Mouse (Mus musculus) 3T3-L1 (cell line): Measurements from ENCODE around the gene Lmntd1.

Experiments used
- DNase-seq: peaks from one replicate; pipeline ENCODE4 v3.0.0-alpha.2; 2015; ENCODE audit warnings: low read depth, low spot score

The Lmntd1 gene

DNA sequence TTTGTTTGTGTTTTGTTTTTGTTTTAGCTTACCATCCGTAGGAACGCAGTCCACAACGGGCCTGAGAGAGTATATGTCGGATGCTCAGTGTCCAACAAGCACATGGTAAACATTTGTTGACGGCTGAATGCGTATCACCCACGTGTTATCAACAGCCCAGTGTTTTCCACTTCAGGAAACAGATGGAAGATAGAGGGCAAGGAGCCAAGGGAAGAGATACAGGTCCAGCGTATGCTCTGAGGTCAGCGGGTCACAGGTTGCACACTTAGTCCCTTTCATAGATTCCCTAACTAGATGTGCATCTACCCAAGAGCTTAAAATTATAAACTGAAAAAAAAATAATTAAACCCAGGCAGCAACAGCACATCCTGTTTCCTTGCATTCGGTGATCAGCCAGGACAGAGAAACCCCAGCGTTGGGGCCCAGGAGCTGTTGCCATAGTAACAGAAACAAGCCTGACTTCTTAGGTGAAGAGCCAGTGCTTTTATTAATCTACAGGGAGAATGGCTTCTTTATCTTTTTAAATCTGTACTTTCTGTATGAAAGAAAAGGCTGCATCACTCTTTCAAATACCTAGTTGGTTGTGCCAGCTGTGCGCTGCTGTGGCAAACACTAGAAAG, 128.0 kb downstream of the Lmntd1 start:
- no peak for DNase-seq

DNA sequence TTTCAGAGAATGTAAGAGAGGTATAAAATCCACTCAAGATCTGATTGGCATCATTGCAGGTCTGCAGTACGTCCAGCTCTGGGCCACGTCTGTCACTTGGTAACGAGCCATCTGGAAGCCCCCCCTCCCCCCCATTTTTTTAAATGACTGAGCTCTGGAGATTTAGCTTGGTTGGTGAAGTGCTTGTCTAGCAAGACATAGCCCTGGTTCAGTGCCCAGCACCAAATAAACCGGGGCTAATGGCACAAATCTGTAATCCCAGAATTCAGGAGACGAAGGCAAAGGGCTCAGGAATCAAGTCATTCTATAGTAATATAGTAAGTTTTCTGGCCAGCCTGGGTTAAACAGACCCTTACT, 130.8 kb downstream of the Lmntd1 start:
- no peak for DNase-seq

GRCm38 (mm10) chr6:145482656-145483317, 131.3 kb downstream of the Lmntd1 start:
- no peak for DNase-seq

GRCm38 (mm10) chr6:145481938-145482337, 132.2 kb downstream of the Lmntd1 start:
- DNase-seq: no peak

DNA sequence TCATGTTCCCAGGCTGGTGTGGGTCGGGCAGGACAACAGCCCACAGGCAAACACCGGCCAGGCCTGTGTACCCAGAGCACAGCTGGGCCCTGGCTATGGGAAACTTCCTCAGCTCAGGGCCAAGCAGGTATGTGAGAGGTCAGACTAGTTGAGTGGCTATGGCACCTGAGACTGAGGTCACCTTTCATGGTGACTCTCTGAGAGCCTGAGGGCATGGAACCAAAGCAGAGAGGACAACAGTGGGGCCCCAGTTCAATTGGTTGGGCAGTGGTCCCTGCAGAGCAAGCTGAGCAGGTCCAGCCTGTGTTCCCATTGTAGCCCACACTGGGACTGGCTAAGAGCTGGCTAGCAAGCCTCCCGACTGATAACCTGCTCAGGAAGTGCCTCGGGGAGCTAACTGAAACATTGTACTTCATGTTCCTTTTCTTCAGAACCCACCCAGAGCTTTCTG, 135.3 kb downstream of the Lmntd1 start:
- no peak for DNase-seq

DNA sequence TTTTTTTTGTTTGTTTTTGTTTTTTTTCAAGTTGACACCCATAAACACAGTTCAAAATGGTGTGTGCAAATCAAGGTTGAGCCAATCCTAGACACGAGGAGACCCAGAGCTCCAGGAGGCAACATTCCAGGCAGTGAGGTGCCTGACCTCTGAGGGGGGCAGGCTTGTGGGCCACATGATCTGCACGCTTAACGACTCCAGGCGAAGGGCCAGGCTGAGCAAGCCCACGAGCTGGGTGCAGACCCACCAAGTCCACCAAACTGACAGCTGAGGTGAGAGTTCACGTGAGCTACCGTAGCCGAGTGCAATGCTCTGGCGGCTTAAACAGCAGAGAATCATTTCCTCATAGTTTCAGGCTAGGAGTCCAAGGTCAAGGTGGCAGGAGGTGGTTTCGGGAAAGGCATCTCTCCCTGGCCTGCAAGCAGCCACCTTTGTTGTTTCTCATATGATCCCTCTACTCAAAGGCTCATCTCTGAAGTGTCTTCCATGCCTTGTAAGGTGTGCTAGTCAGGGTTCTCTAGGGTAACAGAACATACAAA, 136.7 kb downstream of the Lmntd1 start:
- no peak for DNase-seq

GRCm38 (mm10) chr6:145471638-145472247, 142.4 kb downstream of the Lmntd1 start:
- DNase-seq: no peak

GRCm38 (mm10) chr6:145469260-145469943, 144.7 kb downstream of the Lmntd1 start:
- no peak for DNase-seq

GRCm38 (mm10) chr6:145464027-145464426, 150.1 kb downstream of the Lmntd1 start:
- DNase-seq: no peak

DNA sequence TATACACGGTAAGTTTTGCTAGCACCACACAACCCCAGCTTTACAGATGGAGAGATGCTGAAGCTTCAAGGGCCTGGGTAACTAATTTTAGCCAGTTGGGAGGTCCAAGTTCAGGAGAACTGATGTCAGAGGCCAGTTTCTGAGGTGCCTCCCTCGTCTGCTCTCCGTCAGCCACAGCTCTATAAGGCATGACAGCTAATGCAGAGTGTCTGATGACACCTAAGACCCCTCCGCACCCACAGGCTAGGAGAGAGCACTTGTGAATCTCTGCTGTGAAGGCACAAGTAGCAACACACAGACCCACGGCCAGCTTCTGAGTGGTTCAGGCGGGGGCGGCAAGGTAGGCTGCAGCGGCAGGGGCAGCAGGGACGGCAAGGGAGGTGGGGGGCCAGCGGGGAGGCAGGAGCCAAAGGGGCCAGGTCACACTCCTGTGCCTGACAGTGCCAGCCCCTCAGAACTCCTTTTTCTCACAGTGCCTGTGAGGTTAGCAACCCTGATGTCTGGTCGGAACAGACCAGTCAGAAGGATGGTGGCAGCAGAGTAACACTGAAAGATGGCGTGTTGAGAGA, 151.4 kb downstream of the Lmntd1 start:
- DNase-seq: no peak

- DNase-seq: no peak
Observed at GRCm38 (mm10) chr6:145457066-145457465, 157.1 kb downstream of the Lmntd1 start.

DNA sequence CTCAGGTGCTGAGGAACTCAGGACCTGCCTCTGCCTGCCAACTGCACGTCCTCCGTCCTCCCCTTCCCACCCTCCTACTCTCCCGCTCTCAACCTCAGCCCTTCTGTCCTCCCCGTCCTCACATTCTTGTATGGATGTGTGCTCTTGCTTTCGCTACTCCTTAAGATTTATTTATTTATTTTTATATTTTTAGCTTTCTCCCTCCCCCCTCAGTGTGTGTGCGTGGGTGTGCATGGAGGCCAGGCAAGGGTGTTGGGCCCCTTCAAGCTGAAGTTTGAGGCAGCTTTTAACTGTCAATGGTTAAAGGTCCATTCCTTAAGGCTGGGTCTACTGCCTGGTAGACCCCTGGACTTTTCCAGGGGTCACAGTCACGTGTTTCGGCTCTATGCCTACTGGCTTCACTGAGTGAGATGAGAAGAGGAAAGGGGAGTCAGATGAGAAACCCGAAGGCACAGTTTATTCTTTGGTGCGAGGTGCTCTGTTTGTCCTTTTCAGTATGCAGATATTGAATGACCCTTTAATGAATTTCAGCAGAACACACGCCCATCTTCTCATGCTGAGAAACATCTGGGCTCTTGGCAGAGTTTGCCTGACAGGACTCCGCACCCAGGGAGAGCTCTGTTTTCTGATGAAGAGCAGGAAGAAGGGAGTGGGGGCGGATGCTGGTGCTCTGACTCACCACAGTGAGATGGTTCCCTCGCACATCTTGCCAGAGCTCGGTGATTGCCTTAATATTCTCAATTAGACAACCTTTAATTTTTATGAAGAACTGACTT, 163.3 kb downstream of the Lmntd1 start:
- DNase-seq: peak; percentile 70

GRCm38 (mm10) chr6:145448361-145448760, 165.8 kb downstream of the Lmntd1 start:
- DNase-seq: no peak

DNA sequence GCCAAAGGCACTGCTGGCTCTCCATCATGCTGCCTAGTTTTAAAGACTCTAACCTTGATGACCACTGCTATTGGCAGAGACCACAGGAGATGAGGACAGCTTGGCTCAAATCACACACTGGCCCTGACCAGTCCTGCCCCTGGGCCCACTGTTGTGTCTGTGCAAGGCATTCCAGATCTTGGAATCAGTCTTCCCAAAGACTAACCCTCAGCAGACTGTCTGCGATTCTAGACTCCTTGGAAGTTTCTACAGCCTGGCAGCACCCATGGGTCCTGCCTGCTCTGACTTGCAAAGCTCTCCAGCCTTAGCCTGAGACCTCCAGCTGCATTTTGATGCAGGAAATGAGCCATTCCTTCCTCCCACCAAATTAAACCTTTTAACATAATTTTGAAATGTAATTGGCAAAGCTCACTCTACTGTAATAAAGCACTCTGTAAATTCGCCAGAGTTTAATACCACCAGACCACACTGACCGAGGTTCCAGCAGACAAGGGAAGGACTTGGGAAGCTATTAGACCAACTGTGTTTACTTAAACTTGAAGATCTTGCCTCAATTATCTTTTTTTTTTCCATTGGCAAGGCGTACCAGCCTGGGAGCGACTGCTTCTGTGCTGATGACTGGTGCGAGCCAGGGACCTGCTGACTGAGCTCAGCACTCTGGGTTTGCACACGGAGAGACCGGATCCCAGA, 168.2 kb downstream of the Lmntd1 start:
- peak; percentile 75 for DNase-seq

DNA sequence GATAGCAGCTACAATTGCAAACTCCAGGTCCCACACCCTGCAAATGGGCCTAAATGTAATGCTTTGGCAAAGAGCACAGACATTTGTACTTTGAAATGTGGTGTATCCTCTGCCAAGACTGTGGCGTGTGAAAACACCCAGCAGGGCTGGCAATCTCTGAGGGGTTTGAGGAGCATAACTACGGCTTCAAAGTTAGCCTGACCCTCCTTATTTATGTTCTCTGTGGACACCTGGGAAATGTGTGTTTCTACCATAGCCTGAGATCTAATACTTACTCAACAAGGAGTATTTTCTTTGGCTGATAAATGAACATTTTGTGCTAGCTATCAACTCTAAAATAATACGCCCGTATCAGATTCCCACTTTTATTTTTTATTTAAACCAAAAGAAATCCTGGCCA, 168.7 kb downstream of the Lmntd1 start:
- DNase-seq: no peak

DNA sequence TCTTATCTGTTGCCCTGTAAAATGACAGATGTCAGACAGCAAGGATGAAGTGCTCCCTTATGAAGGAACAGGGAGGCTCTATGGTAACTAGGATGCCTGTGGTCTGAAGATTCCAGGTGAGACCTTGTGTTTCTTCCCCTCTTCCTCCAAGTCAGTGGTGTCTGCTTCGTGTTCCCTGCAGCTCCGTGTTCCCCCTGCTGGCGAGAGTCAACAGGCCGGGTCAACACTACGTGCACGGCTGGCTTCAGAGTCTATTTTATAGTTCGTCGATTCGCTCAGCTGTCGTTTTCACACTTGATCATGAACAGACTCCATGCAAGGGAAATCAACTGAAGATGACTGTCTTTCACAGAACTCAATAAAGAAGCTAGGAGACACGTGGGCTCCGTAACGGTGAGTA, 171.3 kb downstream of the Lmntd1 start:
- no peak for DNase-seq

GRCm38 (mm10) chr6:145441416-145442110, 172.6 kb downstream of the Lmntd1 start:
- DNase-seq: peak; percentile 68

DNA sequence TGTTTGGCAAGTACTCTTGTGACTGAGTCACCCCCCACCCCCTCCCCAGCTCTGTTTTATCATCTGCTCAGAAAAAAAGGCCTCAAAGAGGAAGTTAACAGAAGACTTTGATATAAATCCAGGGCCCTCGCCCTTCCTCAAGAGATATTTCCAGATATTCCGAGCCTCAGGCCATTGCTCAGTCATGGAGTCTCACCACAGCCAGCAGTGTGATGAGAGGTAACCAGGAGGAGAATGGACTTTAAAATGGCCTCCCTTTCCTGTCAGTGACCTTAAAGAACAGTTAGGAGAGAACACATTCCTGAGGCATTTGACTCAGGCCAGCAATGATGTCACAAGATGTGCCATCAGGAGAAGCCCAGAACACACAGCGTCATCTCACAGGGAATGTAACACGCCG, 175.3 kb downstream of the Lmntd1 start:
- DNase-seq: peak; percentile 78

DNA sequence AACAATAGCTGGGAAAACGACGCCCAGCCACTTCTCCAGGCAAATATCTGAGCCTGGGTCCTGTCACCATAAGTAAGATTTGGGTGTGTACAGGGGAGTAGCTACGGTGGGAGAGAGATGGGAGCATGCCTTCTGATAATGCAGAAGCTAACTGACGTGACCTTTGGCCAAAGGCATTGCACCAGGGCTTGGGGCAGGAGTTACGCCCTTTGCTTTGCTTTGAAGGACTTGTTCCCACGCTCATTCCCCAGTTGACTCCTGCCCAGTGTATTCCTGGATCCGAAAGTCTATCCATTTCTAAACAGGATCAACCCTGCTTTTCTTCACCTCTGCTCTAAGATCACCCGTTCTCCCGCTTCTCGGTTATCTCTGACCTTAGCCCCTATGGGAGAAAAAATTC, 178.4 kb downstream of the Lmntd1 start:
- no peak for DNase-seq

DNA sequence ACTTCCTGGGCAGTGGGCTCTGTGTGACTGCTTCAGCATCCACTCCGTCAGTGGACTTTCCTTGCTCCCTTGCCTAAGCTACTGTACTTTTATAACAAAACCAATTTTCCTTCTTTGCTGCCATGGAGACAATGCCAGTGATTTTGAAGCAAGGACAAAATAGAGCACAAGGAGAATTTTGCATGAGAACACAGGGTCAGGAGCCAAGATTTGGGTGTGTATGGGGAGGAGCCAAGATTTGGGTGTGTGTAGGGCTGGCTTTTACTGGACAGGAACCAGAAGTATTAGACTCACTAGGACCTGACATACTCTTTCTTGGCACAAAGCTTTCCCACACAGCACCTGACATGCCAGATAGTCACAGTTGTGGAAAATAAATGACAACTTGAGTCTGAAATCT, 179.0 kb downstream of the Lmntd1 start:
- no peak for DNase-seq
